Comparison of ENCODE assay signal across 8 mouse cellular contexts in genomic region chr3:146499431-146500002, GRCm38 (mm10). TPM values are rescaled to one million over a fixed set of nuclear protein-coding genes. Genes with fewer than 3 reads are reported as not detected.
A peak's percentile ranks its signal among the peaks of the same experiment; 100 is the strongest.
DNase-seq lines count a peak whose midpoint lies in the region; ATAC-seq and TF ChIP-seq lines count a peak whose summit lies in the region.

Gene Spata1, minus strand, starts transcription at chr3:146499753.
Gene Gng5, plus strand, starts transcription at chr3:146499807.

- peak within 1 kb of the TSS; percentile 82 for H3K9ac ChIP-seq in hindbrain, embryonic 16.5 days (ENCODE audit: low read depth, low read length)

- TF ChIP-seq CTCF in gastrocnemius, adult 2 months (IDR thresholded peaks at IDR 0.05), result no peak
- TF ChIP-seq CTCF in left cerebral cortex, adult 2 months (IDR thresholded peaks at IDR 0.05), result no peak

- H3K4me3 ChIP-seq in gastrocnemius, adult 2 months, result peak within 1 kb of the TSS; percentile 99
- H3K4me3 ChIP-seq in hindbrain, embryonic 16.5 days (ENCODE audit: low read length), result peak within 1 kb of the TSS; percentile 80
- H3K4me3 ChIP-seq in left cerebral cortex, adult 2 months, result peak within 1 kb of the TSS; percentile 54

- H3K27ac ChIP-seq in gastrocnemius, adult 2 months, result peak within 1 kb of the TSS; percentile 99
- peak within 1 kb of the TSS; percentile 83 for H3K27ac ChIP-seq in hindbrain, embryonic 16.5 days (ENCODE audit: low read depth, low read length)
- H3K27ac ChIP-seq in left cerebral cortex, adult 2 months, result peak within 1 kb of the TSS; percentile 73

- no peaks in the 10 kb centered on the region for H3K27me3 ChIP-seq in hindbrain, embryonic 16.5 days (replicated peaks; ENCODE audit: control insufficient read depth, insufficient read depth, low read length)

- H3K9me3 ChIP-seq in hindbrain, embryonic 16.5 days (ENCODE audit: control insufficient read depth, low read length), result no peaks in the 10 kb centered on the region

- H3K4me2 ChIP-seq in hindbrain, embryonic 16.5 days (ENCODE audit: low read length), result peak within 1 kb of the TSS; percentile 68

- no peaks in the 10 kb centered on the region for H3K36me3 ChIP-seq in hindbrain, embryonic 16.5 days (ENCODE audit: control insufficient read depth, insufficient read depth, low read length)

- ATAC-seq in common myeloid progenitor, adult 5-6 weeks (replicated peaks; ENCODE audit: low read depth, poor library complexity, severe bottlenecking), result peak; percentile 74
- peak; percentile 94 for ATAC-seq in hindbrain, embryonic 16.5 days
- ATAC-seq in megakaryocyte, adult 5-6 weeks (ENCODE audit: poor library complexity, severe bottlenecking), result peak; percentile 82

- 3% methylated on average over 52 of the region's 88 CpGs for WGBS in hindbrain, embryonic 16.5 days

- DNase-seq in WW6 (ENCODE audit: low read depth, low spot score), result peak; percentile 65
- DNase-seq in gastrocnemius, adult 2 months, result peak; percentile 94
- DNase-seq in left cerebral cortex, adult 2 months (ENCODE audit: extremely low spot score in 1 of 2, low spot score in 2 of 2), result peak; percentile 59 to 76
- DNase-seq in retina, postnatal 7 days (ENCODE audit: low read depth, low spot score), result peak; percentile 82
- peak; percentile 84 for DNase-seq in urinary bladder, adult 2 months (ENCODE audit: low spot score)

- intact Hi-C loops in gastrocnemius, adult 2 months (cut with DNase I), result loop anchor here (2.0 to 5.0 kb wide), 2 partner anchors 21 to 47 kb away; partner anchors contain the start of gene Rpf1
- intact Hi-C loops in left cerebral cortex, adult 2 months (cut with DNase I), result loop anchor here (10.0 kb wide), 1 partner anchor 315 kb away; no protein-coding TSS in a partner anchor

- peaks cover 11% of the 10 kb centered on the region for H3K4me1 ChIP-seq in hindbrain, embryonic 16.5 days (ENCODE audit: control insufficient read depth, insufficient read depth, low read depth, low read length)

RNA-seq across cellular contexts. Expression of gene Spata1, which starts in this region (rescaled TPM):
- total RNA-seq in common myeloid progenitor, adult 5-6 weeks (2017), result 8.2 and 20.6 TPM in 2 replicates
- 1 to 10 TPM; 4.4 to 5.4 TPM for total RNA-seq in gastrocnemius, adult 2 months (2021)
- 4.5 and 5.5 TPM in 2 replicates for polyA plus RNA-seq in hindbrain, embryonic 16.5 days (2015; fragmentation: Nextera tagmentation; extraction: Ambion mirVana)
- 1 to 10 TPM; 3.2 to 3.7 TPM for total RNA-seq in left cerebral cortex, adult 2 months (2021)
- 6.8 and 12.8 TPM in 2 replicates for total RNA-seq in megakaryocyte, adult 5-6 weeks (2015)
- 6.3 and 16.1 TPM in 2 replicates for total RNA-seq in megakaryocyte, adult 5-6 weeks (2017)
- polyA plus RNA-seq in urinary bladder, adult 2 months (2012; rRNA removed), result 3.8 and 5.2 TPM in 2 replicates

RNA-seq across cellular contexts. Expression of gene Gng5, which starts in this region (rescaled TPM):
- 93.1 and 141 TPM in 2 replicates for total RNA-seq in common myeloid progenitor, adult 5-6 weeks (2017)
- 100 to 1,000 TPM; 409 to 580 TPM for total RNA-seq in gastrocnemius, adult 2 months (2021)
- polyA plus RNA-seq in hindbrain, embryonic 16.5 days (2015; fragmentation: Nextera tagmentation; extraction: Ambion mirVana), result 340 and 347 TPM in 2 replicates
- total RNA-seq in left cerebral cortex, adult 2 months (2021), result 10 to 100 TPM; 41.1 to 46.3 TPM
- total RNA-seq in megakaryocyte, adult 5-6 weeks (2015), result 436 and 445 TPM in 2 replicates
- 196 and 210 TPM in 2 replicates for total RNA-seq in megakaryocyte, adult 5-6 weeks (2017)
- polyA plus RNA-seq in urinary bladder, adult 2 months (2012; rRNA removed), result 275 and 321 TPM in 2 replicates

Comparison
In these comparisons a context has a peak if more than half of its experiments do, and no peak if none do; other contexts are left out.
1. Peak in every context shown above with its lines: DNase-seq, ATAC-seq, H3K4me3 ChIP-seq and H3K27ac ChIP-seq.